Mouse (Mus musculus) limb, embryonic 13.5 days (tissue): Measurements from ENCODE around the gene Grin2d. TPM values are rescaled to one million over a fixed set of nuclear protein-coding genes. Genes with fewer than 3 reads are reported as not detected.

ENCODE experiments used
- ATAC-seq: fragments of 200-750 bp; cut with Nextera tagmentation; 2 replicates; pipeline ENCODE4 v1.8.0; 2017; ENCODE audit warnings: low read depth, moderate number of reproducible peaks, moderate TSS enrichment; ENCODE audit not compliant: low FRiP score
- H3K27ac ChIP-seq: fragments of 300-500 bp; sonication (generic); 2 replicates; pipeline ENCODE4 v1.5.1; 2015; ENCODE audit warnings: inconsistent platforms, mild to moderate bottlenecking, moderate library complexity
- H3K27me3 ChIP-seq: fragments of 300-500 bp; sonication (generic); 2 replicates; pipeline ENCODE4 v1.6.1; 2015; ENCODE audit warnings: mild to moderate bottlenecking, inconsistent platforms
- H3K36me3 ChIP-seq: fragments of 300-500 bp; sonication (generic); 2 replicates; pipeline ENCODE4 v1.6.1; 2015; ENCODE audit warnings: inconsistent platforms, mild to moderate bottlenecking, moderate library complexity
- H3K4me1 ChIP-seq: fragments of 300-500 bp; sonication (generic); 2 replicates; pipeline ENCODE4 v1.6.1; 2015; ENCODE audit warnings: inconsistent platforms
- H3K4me2 ChIP-seq: fragments of 300-500 bp; sonication (generic); replicated peaks from 2 replicates; pipeline ENCODE4 v1.6.1; 2015; ENCODE audit warnings: inconsistent platforms, mild to moderate bottlenecking, moderate library complexity
- H3K4me3 ChIP-seq: fragments of 300-500 bp; sonication (generic); 2 replicates; pipeline ENCODE4 v1.5.1; 2015; ENCODE audit warnings: moderate library complexity, mild to moderate bottlenecking, inconsistent platforms
- H3K9ac ChIP-seq: fragments of 300-500 bp; sonication (generic); 2 replicates; pipeline ENCODE4 v1.6.1; 2015; ENCODE audit warnings: mild to moderate bottlenecking, inconsistent platforms
- H3K9me3 ChIP-seq: fragments of 300-500 bp; sonication (generic); 2 replicates; pipeline ENCODE4 v1.6.1; 2016; ENCODE audit warnings: inconsistent platforms
- WGBS: fragments of 180-500 bp; shearing (Covaris S2); methylation state at CpG from one replicate; pipeline ENCODE4 v1.1.7; 2015; 5-methylcytosine and 5-hydroxymethylcytosine counted together
- polyA plus RNA-seq: library from polyadenylated mRNA; unstranded; fragments of >200 nt; fragmentation: Nextera tagmentation; extraction: Ambion mirVana; gene quantifications from 2 replicates; pipeline ENCODE4 v1.2.1, GENCODE M21; 2015

Grin2d gene
- polyA plus RNA-seq, 1 experiment from 2014 or later: 0.43 TPM

DNA sequence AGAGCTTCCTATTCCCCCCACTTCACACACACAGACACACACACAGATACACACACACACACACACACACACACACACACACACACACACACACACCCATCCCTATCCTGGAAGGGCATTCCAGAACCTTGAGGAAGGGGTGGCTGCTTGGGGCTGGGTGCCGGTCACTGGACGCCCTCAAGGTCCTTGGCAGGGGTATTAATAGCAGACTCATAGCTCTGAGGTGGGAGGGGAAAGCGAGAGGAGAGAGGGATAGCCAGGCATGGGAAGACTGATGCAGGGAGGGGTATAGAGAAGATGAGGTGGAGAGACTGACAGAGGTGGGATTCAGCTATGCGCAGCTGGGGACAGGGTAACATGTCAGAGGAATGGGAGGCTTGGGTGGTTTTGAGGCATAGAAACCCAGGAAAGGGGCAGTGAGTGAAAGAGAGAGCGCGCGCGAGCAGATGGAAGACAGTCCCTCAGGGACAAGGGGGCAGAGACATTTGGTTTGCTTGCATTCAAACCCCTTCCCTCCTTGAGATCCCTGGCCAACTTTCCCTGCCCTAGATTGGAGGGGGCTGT lies 9.0 kb downstream of the Grin2d start:
- peak overlapping the region; percentile 68 for H3K9ac ChIP-seq
- WGBS: 10% methylated on average over 8 of the region's 8 CpGs
- peaks cover 56% of the 10 kb centered on the region for H3K27me3 ChIP-seq
- peak overlapping the region; percentile 68 for H3K4me2 ChIP-seq
- H3K9me3 ChIP-seq: no peaks in the 10 kb centered on the region
- ATAC-seq: no peak
- H3K27ac ChIP-seq: no peak overlapping the region
- peaks cover 43% of the 10 kb centered on the region for H3K4me1 ChIP-seq
- H3K4me3 ChIP-seq: peak overlapping the region; percentile 38
- H3K36me3 ChIP-seq: peaks cover 2% of the 10 kb centered on the region

DNA sequence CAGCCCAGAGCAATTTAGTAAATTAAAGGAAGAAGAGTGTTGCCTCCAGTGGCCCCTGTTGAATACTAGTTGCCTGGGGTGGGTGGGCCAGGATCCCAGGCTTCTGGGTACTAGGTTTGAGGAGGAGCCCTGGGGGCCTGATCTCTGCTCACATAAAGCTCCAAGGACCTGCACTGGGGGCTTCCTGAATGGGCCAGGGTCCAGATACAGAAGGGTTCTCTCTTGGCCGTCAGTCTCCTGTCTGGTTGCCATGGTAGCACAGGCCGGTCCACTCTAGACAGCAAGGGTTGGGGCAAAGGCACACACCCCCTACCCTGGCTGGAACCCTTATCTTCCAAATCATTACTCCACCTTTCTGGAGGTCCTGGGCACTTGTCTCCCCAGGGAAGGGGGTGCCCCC lies 10.3 kb downstream of the Grin2d start:
- peak overlapping the region; percentile 76 for H3K4me2 ChIP-seq
- WGBS: 23% methylated on average over 2 of the region's 2 CpGs

DNA sequence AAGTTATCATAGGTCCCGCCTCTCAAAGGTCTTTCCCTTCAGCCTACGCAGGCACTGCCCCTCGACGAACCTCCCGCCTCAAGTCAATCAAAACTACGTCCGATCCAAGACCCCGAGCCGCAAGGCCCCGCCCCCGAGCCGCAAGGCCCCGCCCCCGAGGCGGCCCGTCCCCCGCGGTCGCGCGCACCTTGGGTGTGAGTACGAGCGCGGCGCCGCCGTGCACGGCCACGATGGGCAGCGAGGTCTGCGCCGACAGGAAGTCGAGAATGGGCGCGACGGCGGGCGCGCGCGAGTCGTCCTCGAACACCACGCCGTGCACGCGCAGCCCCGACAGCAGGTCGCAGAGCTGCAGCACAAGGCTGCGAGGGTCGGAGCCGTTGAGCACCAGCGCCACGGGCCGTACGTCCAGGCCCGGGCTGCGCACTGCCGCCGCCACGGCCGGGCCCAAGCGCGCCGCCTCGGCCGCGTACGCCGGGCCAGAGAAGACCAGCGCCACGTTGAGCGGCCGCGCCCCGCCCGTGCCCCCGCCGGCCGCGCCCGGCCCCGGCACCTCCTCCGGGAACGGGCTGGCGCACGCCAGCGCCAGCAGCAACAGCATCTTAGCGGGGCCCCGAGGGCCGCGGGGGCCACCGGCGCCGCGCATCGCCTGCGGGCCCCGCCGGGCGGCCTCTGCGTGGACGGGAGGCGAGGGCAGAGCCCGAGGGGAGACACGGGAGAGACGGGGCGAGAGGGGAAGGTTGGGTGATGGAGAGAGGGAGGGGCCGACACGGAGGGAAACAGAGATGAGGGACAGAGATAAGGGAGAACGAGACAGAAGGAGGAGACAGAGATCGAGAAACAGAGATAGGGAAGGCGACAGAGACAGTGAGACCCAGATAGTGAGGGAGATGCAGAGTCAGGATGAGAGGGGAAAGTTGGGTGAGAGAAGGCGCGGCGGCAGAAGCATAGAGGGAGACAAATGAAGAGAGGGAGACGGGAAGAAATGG lies 12.0 kb downstream of the Grin2d start:
- peak overlapping the region; percentile 74 for H3K4me3 ChIP-seq
- H3K9ac ChIP-seq: peak overlapping the region; percentile 91
- peak overlapping the region; percentile 55 for H3K27ac ChIP-seq
- H3K4me2 ChIP-seq: peak overlapping the region; percentile 76
- H3K36me3 ChIP-seq: no peaks in the 10 kb centered on the region
- no peaks in the 10 kb centered on the region for H3K9me3 ChIP-seq
- peaks cover 36% of the 10 kb centered on the region for H3K4me1 ChIP-seq
- peak; percentile 75 for ATAC-seq
- H3K27me3 ChIP-seq: peaks cover 68% of the 10 kb centered on the region
- 1% methylated on average over 112 of the region's 117 CpGs for WGBS

More for the DNA sequence above, 10.3 kb downstream of the Grin2d start:
- Histone ChIP-seq H3K36me3 (no peaks in the 10 kb centered on the region), H3K4me1 (peaks cover 36% of the 10 kb centered on the region), H3K9me3 (no peaks in the 10 kb centered on the region), H3K27ac (no peak overlapping the region), H3K27me3 (peaks cover 64% of the 10 kb centered on the region), H3K4me3 (no peak overlapping the region; the same call in 1 of the 2 replicates), H3K9ac (no peak overlapping the region)
- no peak for ATAC-seq

DNA sequence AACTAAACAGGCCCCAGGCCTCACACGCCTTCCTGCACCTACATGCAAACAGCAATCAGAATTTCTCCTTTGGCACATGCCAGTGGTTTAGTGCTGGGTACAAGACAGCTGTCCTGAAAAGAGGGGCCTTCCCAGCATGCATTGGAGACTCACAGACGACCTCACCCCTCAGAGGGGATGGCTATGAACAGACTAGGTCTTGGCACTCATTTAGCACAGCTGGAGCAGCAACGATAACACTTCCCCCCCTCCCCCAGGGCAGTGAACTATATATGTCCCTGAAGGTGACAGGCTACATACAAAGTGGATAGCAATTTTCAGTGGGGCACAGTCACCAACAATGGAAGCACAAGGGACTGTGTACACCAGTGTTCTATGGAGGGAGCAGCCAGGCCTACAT lies 13.7 kb downstream of the Grin2d start:
- Histone ChIP-seq H3K36me3 (no peaks in the 10 kb centered on the region), H3K4me1 (peaks cover 21% of the 10 kb centered on the region), H3K9ac (no peak overlapping the region), H3K4me2 (no peak overlapping the region), H3K27me3 (peaks cover 65% of the 10 kb centered on the region), H3K4me3 (no peak overlapping the region), H3K27ac (no peak overlapping the region), H3K9me3 (no peaks in the 10 kb centered on the region)
- WGBS: 55% methylated on average over 3 of the region's 3 CpGs
- ATAC-seq: no peak

DNA sequence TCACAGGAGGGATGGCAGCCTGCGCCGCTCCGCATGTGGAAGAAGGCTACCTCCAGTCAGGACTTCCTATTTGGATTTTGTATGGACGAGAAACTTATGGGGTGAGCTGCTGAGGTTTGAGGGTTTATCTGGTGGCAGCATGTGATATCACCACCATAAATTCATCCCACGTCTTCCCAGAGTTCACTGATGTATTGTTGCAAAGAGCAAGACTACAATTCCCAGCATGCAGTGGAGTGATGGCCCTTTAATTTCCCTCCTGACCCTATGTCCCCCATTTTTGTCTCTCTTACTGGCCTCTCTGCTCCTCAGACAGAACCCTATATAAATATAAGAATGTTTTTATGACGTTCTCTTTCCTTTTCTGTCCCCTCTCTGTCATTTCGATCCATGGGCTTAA lies 15.4 kb downstream of the Grin2d start:
- Histone ChIP-seq H3K9ac (no peak overlapping the region), H3K36me3 (no peaks in the 10 kb centered on the region), H3K4me2 (no peak overlapping the region), H3K27ac (no peak overlapping the region), H3K4me3 (no peak overlapping the region), H3K27me3 (peaks cover 63% of the 10 kb centered on the region), H3K4me1 (peaks cover 13% of the 10 kb centered on the region), H3K9me3 (no peaks in the 10 kb centered on the region)
- WGBS: 85% methylated on average over 7 of the region's 7 CpGs
- ATAC-seq: no peak

DNA sequence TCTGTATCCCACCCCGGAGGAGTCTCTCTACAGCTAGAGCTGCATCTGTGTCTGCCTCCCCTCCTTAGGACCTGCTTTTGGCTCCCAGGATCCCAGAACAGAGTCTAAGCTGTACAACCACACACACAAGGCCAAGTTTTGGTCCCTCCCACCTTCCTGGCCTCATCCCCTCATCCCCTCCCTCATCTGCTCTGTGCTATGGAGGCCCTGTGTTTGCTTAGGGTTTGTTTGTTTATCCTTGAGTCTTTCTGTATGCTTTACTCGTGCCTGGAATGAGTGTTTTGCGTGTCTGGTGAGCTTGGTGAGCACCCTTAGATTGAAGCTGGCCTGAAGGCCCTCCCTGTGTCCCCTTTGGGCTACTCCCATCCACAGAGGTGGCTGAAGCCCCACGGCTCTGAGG lies 19.2 kb downstream of the Grin2d start:
- no peaks in the 10 kb centered on the region for H3K9me3 ChIP-seq
- ATAC-seq: no peak
- peaks cover 16% of the 10 kb centered on the region for H3K4me1 ChIP-seq
- no peaks in the 10 kb centered on the region for H3K36me3 ChIP-seq
- H3K27ac ChIP-seq: no peak overlapping the region
- H3K9ac ChIP-seq: no peak overlapping the region
- H3K4me3 ChIP-seq: no peak overlapping the region
- H3K4me2 ChIP-seq: no peak overlapping the region
- 51% methylated on average over 4 of the region's 4 CpGs for WGBS
- H3K27me3 ChIP-seq: peaks cover 75% of the 10 kb centered on the region

DNA sequence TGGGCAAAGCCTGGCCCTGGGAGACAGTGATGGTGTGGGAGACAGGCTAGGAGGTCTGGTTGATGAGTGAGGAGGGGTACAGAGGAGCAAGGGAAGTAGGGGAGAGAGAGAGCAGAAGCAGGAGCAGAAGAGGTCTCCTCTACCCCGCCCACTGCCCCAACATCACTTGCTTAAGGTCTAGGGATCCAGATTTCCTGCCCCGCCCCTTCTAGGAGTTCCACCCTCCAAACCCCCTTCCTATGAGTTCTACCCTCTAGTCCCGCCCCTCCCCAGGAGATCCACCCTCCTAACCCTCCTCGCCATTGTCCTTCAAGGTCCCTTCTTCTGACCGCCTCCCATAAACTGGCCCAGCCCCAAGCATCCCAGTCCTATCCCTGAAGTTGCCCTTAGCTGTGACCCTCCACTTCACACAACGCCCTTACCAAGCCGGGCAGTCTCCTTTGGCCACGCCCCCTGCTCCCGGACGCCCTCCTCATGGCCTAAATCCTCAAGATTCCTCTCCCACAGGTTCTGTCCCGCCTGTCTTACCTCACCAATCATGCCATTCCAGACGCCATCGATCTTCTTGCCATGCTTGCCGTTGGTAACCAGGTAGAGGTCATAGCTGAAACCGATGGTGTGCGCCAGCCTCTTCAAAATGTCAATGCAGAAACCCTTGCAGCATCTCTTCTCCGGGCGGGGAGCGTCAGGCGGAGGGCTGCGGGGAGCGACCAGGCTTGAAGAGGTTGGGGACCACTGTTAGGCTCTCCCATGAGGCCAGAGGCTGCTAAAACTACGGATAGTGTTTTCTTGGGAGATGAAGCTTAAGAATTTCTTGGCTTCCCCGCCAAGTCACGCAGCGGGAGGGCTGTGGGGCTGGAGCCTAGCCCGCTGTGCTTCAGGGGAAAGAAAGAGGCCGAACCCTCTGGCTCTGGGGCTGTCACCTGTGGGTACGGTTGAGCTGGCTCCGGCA lies 21.0 kb downstream of the Grin2d start:
- H3K27me3 ChIP-seq: peaks cover 63% of the 10 kb centered on the region
- H3K4me3 ChIP-seq: peak overlapping the region; percentile 44
- H3K9me3 ChIP-seq: no peaks in the 10 kb centered on the region
- no peak overlapping the region for H3K27ac ChIP-seq
- 2% methylated on average over 30 of the region's 30 CpGs for WGBS
- H3K4me1 ChIP-seq: peaks cover 16% of the 10 kb centered on the region
- H3K9ac ChIP-seq: peak overlapping the region; percentile 43
- H3K36me3 ChIP-seq: no peaks in the 10 kb centered on the region
- ATAC-seq: peak; percentile 28; the same call in 1 of the 2 replicates
- peak overlapping the region; percentile 73 for H3K4me2 ChIP-seq

DNA sequence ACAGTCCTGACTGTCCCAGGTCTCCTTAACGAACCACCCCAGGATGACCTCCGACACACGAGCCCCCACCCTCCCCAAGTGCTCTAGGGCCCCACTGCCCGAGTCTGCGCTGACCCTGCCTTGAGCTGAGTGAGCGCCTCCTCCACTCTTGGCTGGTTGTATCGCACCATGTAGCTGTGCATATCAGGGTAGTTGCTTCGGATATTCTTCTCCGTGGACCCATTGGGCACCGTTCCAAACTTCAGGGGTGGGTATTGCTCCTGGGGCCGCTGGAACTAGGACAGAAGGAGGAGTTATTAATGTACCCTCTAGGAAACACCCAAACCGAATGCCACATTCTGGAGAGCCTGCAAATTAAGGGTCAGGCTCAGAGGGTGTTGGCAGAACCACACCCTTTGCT lies 25.1 kb downstream of the Grin2d start:
- Histone ChIP-seq H3K9ac (no peak overlapping the region), H3K4me3 (no peak overlapping the region), H3K4me1 (peaks cover 20% of the 10 kb centered on the region), H3K4me2 (no peak overlapping the region), H3K27me3 (peaks cover 46% of the 10 kb centered on the region), H3K27ac (no peak overlapping the region), H3K9me3 (no peaks in the 10 kb centered on the region), H3K36me3 (no peaks in the 10 kb centered on the region)
- no peak for ATAC-seq
- WGBS: 80% methylated on average over 12 of the region's 12 CpGs

DNA sequence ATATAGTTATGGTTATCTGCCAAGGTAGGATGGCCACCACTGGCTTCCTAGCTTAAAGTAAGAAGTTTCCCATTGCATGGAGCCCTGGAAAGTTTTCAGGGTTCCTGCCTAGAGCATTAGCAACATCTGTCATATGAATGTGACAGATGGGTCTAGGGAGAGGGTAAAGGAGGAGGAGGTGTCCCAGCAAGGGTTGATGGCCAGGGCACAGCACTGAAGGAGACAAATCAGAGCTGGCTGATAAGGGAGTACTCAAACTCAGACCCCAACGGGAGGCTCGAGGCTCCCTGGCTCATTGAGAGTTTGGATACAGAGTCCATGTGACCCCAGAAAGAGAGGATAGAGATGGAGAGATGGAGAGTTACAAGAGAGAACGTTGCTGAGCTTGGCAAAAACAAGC lies 27.5 kb downstream of the Grin2d start:
- H3K36me3 ChIP-seq: no peaks in the 10 kb centered on the region
- 74% methylated on average over 3 of the region's 3 CpGs for WGBS
- no peak overlapping the region for H3K27ac ChIP-seq
- no peak overlapping the region for H3K4me3 ChIP-seq
- no peak for ATAC-seq
- no peak overlapping the region for H3K4me2 ChIP-seq
- 0 out of 2 replicates have a peak, but pooled peaks cover 6% of the 10 kb centered on the region for H3K4me1 ChIP-seq
- H3K9me3 ChIP-seq: no peaks in the 10 kb centered on the region
- no peak overlapping the region for H3K9ac ChIP-seq
- H3K27me3 ChIP-seq: peaks cover 38% of the 10 kb centered on the region

DNA sequence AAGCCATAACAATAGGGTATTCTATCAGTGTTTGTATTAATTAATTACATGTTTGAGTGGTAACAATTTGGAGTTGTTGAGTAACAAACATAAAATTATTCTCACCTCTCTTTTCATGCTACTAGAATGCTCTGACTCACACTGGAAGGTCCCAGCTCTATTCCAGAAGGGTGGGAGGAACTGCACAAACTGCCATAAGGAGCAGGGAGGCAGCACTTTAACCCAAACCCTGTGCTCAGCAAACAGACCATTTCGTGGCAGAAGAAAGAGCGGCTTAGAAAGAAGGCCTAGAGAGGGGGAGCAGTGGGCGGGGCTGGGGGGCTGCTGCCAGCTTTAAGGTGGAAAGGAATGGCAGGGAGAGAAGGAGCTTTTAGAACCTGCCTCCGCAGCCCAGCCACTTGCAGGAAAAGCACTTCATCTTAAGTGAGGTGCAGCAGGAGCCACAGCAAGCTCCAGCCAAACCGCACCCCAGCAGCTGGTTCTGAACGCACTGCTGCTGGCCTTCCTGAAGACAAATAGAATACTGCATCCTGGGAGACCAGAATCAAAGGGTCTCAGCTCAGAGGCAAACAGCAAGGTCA lies 29.6 kb downstream of the Grin2d start:
- no peak overlapping the region; the same call in 1 of the 2 replicates for H3K4me2 ChIP-seq
- H3K4me1 ChIP-seq: 0 out of 2 replicates have a peak, but pooled peaks cover 6% of the 10 kb centered on the region
- H3K9ac ChIP-seq: no peak overlapping the region
- WGBS: 9% methylated on average over 6 of the region's 6 CpGs
- peak; percentile 32; the same call in 1 of the 2 replicates for ATAC-seq
- peaks cover 46% of the 10 kb centered on the region for H3K27me3 ChIP-seq
- H3K36me3 ChIP-seq: no peaks in the 10 kb centered on the region
- no peak overlapping the region for H3K27ac ChIP-seq
- no peak overlapping the region for H3K4me3 ChIP-seq
- H3K9me3 ChIP-seq: no peaks in the 10 kb centered on the region

DNA sequence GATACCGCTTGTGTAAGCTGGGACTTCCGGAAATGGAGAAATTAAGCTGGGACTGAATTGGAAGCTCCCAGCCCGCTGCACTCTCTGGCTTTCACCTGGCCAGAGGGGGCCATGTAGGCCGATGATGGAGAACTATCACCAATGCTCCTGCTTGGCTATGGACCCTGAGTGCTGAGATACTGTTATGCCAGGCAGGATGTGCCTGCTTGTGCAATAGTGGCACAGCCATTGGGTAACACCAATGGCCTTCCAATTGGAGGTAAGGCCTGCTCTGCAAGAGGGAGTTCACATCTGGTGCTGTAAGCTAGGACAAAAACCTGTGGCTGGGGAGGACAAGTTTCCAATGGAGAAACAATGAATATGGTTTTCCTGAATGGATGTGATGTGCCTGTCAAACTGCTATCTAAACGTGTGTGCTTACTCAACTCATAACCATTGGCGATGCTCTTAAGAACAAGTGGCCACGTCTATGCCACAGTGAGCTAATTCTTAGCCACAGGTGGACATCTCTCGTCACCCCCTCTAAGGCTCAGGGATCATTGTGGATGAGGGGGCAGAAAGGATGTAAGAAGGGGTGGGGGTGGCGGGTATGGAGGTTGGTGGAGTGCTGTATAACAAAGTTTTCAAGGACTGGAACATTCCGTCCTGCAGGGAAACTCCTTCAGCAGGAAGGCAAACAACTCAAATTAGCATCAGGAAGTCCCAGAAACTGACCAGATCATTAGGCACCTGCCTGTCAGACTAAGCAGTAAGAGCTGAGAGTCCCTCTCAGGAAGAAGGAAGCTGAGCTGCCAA lies 35.0 kb downstream of the Grin2d start:
- Histone ChIP-seq H3K4me2 (no peak overlapping the region), H3K27me3 (peaks cover 58% of the 10 kb centered on the region), H3K9ac (no peak overlapping the region), H3K4me1 (no peaks in the 10 kb centered on the region), H3K36me3 (no peaks in the 10 kb centered on the region), H3K9me3 (no peaks in the 10 kb centered on the region), H3K27ac (no peak overlapping the region), H3K4me3 (no peak overlapping the region)
- ATAC-seq: no peak
- 85% methylated on average over 10 of the region's 10 CpGs for WGBS
